Mouse (Mus musculus): ENCODE results near the gene Nav2.

Nav2 gene

DNA sequence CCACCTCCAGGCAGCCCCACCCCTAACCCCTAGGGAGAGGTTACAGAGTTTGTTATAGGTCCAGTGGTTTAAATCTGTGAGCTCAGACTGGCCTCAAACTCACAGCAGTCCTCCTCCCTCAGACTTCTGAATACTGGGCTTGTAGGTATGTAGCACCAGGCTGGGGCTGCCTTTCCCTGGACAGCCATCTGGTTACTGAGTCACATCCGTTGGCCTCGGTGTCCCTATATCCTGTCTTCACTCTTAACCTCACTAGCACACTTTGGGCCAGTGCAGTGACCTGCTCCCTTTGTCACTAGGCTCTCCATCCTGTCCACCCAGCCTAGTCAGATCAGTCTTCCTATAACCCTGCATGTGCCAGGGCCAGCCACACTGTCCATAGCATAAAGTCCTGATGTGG, 19.8 kb upstream of the Nav2 start:
- DNase-seq (ENCODE audit: low spot score): no peak

DNA sequence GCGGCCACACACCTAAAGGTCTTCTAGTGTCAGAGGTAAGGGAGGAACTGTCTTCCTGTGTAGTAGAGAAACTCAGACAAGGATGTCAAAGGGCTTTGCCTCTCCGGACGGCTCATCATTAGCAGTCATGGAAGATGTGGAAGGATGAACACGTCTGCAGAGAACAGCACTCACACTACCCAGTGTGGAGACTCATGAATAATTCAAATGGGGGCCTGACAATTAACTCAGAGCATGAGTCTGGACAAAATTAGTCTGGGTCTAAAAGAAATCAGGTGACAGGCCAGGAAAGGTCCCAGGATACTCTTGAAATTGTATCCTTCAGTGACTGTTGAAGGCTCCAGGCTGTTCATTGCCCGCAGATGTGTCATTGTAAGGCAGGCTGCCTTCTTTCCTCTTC, 17.5 kb upstream of the Nav2 start:
- DNase-seq (ENCODE audit: low spot score): peak; percentile 37

DNA sequence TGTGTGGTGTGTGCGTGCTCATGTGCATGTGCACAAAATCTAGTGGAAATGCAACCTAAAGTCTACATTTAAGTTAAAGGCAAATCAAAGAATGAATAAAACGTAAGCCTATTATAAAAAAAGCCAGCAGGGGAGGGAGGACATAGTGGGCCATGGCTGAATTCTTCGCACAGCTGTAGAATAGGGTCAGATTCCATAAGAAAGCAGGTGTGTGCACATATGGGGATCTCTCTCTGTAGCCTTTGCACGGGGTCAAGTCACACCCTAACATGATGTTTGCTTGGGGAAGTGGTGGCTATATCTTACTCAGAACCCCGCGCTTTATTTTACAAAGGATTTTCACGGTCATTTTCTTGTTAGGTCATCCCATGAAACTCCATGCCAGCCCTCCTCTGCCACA, 15.4 kb upstream of the Nav2 start:
- DNase-seq (ENCODE audit: low spot score): no peak

DNA sequence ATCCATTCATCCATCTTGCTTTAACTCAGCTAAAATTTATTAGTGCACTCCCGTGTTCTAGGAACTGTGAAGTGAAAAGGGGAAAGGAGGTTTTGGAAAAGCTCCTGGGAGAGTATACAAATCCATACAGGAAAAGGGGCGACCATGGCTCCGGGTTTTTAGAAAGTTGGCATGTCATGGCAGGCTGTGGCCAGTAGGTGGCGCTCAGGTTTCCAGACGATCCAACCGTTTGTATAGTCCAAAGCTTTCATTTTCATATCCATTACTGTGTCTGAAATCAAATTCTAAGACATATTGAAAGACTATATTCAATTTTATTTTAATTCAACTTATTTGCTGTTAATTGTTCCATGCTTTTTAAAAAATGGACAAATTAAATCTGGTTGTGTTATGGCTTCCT, 14.4 kb upstream of the Nav2 start:
- peak; percentile 87 for DNase-seq (ENCODE audit: low spot score)

DNA sequence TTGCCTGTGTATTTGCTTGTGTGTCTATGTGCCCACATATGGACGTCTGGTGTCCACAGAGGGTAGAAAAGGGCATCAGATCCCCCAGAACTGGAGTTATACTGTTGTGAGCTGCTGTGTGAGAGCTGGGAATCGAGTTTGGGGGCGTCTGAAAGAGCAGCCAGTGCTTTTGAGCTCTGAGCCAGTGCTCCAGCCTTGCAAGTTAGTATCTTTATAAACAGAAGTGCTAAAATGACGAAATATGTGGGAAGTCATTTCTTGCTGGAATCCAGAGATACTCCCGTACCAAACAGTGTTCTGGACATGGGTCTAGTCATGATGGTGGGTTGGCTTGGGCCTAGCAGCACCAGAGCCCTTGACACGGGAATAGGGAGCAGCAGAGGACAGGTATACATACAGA, 13.8 kb upstream of the Nav2 start:
- DNase-seq (ENCODE audit: low spot score): no peak

DNA sequence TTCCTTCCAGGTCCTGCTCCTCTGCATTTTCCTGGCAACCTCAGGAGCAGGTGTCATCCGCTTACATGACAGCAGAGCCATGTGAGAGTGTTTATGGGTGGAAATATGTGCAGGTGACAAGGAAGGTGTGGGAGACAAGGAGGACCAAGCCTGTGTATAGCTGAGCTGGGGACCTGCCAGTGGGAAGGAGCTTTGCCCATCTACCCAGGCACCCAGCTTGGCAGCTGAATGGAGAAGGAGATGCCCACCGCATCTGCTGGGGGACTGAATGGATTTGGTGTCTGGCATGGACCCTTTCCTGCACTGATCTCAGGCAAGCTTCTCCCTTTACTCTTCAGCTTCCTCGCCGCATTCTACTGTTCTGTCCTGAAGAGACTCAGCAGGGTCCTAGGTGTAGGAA, 13.0 kb upstream of the Nav2 start:
- no peak for DNase-seq (ENCODE audit: low spot score)

DNA sequence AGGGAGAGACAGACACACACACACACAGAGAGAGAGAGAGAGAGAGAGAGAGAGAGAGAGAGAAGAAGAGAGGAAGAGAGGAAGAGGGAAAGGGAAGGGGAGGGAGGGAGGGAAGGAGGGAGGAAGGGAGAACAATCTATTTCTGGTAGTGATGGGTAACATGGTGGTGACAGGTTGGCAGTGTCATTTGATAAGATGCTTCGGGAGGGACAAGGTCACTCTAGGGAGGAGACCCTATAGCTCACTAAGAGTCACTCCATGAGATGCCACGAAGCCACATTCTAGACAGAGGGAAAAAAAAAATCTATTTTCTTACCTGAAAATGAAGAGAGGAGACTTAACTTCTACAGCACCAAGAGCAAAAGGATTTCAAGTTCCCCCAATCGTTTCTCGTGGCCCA, 12.5 kb upstream of the Nav2 start:
- no peak for DNase-seq (ENCODE audit: low spot score)

DNA sequence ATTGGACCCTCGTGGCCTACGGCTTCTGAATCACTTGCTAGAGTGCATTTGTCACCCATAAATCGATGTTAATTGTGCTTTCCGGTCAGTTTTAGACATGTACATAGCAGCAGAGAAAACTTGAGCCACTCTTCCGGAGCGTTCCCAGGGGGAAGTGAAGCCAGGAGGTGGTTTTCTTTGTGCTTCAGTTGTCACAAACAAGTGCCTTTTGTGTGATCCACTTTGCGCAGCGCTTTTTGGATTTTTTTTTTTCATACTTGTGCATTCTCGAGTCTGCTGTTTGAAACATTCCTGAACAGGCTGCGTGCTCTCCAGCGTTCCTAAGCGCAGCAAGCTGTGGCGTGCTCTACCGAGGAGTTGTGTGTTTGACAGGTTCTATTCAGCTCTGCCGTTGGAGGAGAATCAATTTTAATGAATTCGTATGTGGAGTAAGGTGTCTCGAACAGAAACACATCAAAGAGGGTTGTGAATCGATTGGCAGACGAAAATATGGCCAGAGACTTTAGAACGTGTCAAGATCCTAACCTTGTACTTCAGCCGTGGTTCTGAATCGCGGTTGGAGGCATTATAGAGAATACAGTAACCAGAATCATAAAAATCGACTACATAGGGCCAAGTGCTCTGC, 10.9 kb upstream of the Nav2 start:
- peak; percentile 65 for DNase-seq (ENCODE audit: low spot score)

DNA sequence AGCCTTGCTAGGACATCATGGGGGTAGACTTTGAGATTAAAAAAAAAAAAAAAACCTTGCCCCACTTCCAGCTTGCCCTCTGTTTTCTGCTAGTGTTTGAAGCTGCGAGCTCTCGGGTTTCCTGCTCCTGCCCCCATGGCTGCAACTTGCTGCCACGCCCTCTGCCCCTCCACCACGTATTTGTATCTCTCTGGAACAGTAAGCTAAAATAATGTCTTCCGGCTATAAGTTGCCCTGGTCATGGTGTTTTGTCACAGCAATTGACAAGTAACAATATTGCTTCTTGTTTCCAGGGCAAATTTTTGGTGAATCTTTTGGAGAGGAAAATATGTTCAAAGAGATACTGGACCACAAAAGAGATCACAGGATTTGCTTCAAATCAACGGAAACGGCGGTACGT, 10.1 kb upstream of the Nav2 start:
- DNase-seq (ENCODE audit: low spot score): no peak

DNA sequence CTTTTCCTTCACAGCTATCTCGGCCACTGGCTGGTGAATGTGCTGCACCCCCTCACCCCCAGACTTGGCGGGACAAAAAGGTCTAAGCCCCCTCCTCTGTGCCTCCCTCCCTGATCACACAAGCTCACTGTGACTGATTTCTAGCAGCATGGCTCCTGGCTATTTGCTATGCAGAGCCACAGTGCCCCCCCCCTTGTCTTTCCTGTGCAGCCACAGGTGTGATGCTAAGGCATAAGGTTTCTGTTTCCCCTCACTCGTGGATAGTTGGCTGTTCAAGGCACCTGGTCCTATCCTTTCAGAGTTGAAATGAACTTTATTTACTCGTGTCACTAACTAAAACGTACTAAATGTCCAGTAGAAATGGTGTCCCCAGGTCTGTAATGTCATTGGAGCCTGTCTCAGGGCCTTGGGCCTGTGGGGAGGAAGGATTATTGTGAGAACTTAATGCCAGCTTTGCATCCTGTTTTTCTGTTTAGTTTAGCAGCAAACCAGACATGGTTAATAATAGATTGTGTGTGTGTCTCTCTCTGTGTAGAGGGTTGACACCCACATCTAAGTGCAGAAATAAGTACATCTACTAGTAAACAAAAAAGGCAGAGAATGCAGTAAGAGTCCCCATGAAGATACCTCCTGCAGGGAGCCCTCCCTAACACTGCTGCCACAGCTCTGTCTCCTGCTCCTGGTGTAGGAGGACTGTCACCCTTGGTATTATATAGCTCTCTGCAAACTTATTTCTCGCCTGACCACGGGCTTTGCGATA, 7.9 kb upstream of the Nav2 start:
- DNase-seq (ENCODE audit: low spot score): no peak

DNA sequence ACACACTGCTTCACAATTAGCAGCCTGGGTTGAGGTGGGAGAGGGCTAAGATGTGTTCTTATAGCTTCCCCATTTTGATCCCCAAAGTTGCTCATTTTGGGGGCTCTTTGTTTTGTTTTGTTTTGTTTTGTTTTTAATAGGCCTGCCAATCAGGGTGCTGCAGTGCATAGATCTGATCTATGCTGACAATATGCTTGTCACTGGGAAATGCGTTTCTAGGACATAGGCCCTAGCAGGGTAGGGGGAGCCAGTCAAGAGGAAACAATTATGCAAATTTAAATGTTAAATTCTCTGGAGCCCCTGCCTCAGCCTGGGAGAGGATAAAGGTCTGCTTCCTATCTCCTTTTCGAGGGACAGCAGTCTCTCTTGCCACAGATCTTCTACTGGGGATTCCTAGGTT, 6.1 kb upstream of the Nav2 start:
- DNase-seq (ENCODE audit: low spot score): no peak

DNA sequence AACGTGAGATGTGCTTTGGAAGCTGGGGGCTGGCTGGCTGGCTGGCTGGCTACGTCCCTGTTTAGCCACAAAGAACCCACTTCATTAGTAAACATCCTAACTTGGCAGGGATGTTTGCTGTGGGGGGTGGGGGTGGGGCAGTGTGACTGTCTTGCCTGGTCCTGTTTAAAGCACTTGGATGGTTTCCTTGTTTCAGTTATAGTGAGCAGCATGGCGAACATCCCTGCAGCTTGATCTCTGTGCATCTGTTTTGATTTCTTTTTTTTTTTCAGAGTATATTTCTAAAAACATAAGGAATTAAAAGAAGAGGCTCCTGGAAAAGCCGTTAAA, 791 bp downstream of the Nav2 start:
- DNase-seq (ENCODE audit: low spot score): no peak

DNA sequence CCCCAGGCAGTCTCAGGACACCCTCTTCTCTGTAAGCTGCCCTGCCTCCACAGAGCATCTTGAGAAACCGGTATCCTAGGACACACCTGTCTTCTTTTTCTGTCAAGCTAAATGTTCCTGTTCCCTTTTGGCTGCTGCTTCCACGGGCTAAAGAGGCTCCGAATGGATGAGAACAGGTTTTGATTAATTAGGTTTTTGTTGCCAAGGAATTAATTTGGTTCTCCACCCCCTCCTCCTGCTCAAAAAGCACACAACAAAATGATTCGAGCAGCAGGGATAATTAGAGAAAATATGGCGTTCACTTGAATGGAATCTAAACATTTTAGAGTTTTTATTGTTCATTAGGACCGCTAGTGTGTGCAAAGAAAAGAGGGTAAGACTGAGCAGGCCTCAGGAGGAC, 1.8 kb downstream of the Nav2 start:
- DNase-seq (ENCODE audit: low spot score): no peak

DNA sequence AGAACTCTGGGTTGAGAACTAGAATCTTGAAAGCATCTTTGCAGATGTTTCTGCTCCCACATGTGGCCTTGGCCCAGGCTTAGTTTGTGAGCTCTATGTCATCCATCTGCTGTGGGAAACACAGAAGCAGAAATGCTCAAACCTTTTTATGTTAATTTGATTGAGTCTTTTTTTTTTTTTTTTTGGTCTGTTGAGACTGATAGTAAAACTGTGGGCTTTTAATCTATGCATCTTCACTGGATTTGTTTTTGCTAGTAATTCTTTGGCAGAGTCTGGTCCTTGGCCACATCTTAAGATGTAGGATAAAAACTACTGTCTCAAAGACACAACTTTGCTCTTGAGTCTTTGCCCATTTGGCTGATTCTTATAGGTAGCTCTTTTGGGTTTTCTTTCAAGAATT, 2.6 kb downstream of the Nav2 start:
- DNase-seq (ENCODE audit: low spot score): no peak

DNA sequence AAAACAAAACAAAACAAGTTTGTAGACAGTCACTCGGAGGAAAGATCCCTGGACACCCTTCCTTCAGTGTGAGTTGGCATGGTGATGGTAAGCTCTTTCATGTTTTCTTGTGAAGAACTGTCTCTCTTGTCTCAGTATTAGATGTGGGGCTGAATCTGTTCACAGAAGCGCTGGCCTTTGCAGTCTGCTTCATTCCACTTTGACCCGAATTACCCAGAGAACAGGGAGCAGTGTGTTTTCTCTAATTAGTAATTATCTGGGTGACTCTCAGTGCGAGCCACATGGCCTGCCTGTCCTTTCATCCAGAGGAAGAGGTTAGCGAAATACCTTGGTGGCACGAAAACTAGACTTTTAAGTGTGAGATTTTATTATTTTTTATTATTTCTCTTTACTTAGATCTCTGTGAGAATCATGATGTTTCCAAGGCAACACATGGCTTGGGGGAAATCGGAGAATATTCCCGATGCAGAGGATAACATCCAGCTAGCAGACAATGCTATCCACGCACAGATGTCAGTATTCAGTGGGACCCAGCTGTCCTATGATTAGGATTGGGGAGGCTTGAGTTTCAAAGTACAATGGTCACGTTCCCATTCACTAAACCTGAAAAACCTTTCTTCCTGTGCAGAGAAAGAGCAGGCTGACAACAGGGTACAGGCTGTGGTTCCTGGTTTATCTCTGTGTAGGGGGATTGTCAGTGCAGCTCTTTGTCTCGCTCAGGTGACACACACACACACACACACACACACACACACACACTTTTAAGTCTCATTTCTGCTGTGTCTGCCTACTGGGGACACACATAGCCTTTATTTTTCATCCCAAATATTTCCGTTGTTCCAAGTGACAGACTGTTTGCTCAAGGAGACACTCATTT, 6.4 kb downstream of the Nav2 start:
- no peak for DNase-seq (ENCODE audit: low spot score)

DNA sequence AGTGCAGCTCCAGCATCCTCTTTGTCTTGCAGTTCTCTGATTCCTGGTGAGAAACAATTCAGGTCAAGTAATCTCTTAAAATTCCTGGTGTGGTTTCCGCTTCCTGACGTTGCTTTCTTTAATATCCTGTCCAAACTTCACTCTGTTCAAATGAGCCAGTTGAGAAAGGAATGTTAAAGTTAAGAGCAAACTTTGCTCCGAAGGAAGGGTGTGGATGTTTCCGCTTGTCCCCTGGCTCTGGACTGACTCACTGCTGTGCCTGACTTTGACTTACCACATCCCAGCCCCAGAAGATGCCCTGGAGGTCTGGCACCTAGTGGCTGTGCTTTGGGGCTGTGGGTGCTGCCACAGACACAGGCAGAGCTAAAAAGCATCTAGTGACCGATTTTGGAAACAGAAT, 8.9 kb downstream of the Nav2 start:
- no peak for DNase-seq (ENCODE audit: low spot score)

DNA sequence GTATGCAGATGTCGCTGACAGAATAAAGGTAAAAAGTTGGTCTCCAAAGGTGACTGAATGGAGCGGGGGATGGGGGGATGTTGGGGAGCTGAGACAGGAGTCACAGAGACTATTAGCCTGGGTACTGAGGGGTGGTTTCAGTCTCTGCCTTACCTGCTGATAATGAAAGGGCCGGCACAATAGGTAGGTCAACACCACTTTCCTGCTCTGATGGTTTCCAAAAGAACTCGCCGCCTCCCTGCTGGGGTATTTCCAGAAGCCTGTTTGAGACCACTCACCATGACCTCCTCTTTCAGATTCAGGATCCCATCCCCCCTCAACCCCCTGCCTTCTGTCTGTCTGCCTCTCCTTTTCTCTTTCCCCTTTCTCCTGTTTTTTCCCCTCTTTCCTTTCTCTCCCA, 9.5 kb downstream of the Nav2 start:
- no peak for DNase-seq (ENCODE audit: low spot score)

DNA sequence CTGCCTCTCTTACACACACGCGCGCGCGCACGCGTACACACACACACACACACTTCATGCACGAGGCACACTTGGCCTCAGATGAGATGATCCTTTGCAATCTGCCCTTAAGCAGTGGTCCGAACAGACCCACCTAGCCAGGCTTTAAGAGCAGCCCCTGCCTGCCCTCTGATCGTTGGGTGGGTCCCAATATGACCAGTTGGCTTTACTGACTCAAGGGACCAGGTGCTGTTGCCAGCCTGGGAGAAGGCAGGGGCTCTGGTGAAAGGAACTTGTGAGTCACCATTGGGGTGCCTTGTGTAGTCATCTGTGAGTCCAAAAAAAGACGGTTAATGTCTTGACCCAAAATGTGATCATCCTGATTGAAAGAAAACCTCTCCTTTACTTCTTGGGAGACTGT, 9.9 kb downstream of the Nav2 start:
- DNase-seq (ENCODE audit: low spot score): no peak

DNA sequence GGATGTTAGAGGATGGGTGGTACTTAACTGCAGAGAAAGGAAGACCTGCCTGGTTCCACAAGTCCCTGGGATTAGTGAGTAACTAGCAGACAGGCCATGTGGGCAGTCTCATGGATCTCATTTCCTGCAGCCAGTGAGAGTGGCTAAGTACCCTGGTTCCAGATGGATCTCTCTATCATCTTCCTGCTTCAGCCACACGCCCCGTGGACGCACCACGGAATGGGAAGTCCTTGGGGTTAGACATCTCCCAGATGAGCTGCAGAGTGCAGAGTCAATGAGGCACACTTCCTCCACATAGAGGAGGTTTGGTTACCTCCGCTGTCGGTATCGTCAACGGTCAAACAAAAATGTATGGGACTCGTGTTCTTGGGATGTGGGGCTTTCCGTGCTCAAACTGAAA, 15.1 kb downstream of the Nav2 start:
- no peak for DNase-seq (ENCODE audit: low spot score)

DNA sequence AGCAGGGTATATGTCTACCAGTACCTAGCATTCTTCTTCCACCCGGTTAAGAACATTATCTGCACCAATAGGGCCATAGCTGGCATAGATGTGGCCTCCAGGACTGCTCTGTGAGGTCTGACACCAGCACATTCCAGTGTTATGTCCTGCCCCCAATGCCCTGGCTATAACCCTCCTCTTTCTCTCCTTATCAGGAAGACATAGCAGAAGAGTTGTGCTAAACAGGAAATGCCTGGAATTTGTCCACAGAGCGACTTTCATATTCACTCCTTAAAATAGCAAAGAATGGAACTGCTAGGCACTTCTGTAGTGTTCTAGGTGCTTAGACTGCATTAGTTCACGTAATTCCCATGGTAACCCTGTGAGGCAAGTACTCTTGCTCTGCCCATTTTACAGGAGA, 16.7 kb downstream of the Nav2 start:
- DNase-seq (ENCODE audit: low spot score): no peak

DNA sequence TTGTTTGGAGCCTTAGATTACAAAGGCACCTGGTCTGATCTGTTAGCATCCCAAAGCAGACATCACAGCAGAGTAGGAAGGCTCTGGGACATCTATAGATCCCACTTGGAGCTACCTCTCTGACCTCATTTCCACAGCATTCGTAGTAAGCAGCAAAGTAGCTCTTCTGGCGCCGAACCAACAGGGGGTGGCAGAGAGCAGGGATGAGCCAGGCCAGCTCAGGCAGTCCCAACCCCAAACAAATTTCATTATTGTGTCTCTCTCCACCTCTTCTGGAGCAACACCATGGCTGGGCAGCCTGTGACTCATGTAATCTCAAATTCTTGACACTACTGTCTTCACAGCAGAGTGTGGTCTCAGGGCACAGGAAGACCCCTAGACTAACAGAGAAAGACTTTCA, 19.8 kb downstream of the Nav2 start:
- DNase-seq (ENCODE audit: low spot score): peak; percentile 76

DNA sequence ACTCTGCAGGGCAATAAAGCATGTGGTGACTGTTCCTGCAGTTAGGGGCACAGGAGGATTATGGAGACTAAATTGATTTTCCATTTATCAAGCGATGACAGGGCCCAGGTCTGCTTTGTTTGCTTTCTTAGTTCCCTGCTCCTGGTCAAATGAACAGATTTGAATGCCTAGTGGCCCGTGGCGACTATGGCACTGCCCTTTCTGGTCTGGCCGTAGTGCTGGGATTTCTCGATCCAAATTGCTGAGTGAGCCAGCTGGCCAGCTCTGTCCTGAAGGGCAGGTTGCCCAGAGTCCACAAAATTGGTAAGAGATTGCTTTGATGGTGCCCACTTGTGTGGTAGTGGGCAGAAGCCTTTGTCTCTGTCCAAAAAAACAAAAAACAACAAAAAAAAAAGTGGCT, 21.9 kb downstream of the Nav2 start:
- DNase-seq (ENCODE audit: low spot score): peak; percentile 55

DNA sequence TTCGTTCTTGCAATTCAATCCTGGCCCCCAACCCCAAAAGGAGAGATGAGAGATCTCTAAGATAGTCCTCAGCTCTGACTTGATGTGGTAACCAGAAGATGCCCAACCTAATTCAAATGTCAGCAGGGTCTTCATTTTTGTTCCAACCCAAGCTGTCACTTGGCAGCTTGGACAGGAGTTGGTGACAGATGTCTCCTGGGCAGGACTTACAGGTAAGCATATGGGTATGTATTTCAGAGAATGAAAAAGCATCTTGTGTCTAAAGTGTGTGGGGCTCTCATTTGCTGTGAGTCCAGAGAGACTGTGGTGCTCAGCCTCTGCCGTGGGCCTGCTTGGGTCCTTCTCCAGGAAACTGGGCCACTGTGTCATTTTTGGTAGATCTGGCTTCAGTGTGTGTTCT, 23.6 kb downstream of the Nav2 start:
- no peak for DNase-seq (ENCODE audit: low spot score)

All from embryo, embryonic 10.5 days (tissue).